Mouse (Mus musculus) bone marrow, adult 2 months (tissue): ENCODE measurements around the gene Klhl36. TPM values are rescaled to one million over a fixed set of nuclear protein-coding genes. Genes with fewer than 3 reads are reported as not detected.
A peak's percentile ranks its signal among the peaks of the same experiment; 100 is the strongest.
"Not testable (repeated sequence)": the region's sequence is repeated elsewhere in the genome, so short reads cannot be mapped to it uniquely, and the experiment has no call there.

ENCODE experiments used
- H3K27ac ChIP-seq: fragments of 200-500 bp; 2 replicates; pipeline ENCODE4 v1.5.1; 2012; ENCODE audit warnings: low read depth, mild to moderate bottlenecking, control low read depth, inconsistent platforms, low read length; ENCODE audit not compliant: control insufficient read depth, poor library complexity, insufficient read depth
- H3K4me1 ChIP-seq: fragments of 200-500 bp; 2 replicates; pipeline ENCODE4 v1.6.1; 2011; ENCODE audit warnings: low read length; ENCODE audit not compliant: control insufficient read depth, insufficient read depth
- H3K4me3 ChIP-seq: fragments of 200-500 bp; replicated peaks from 2 replicates; pipeline ENCODE3; 2011; ENCODE audit warnings: mild to moderate bottlenecking, low read depth, low read length, control low read depth; ENCODE audit not compliant: control insufficient read depth
- CTCF ChIP-seq: fragments of 200-500 bp; IDR thresholded peaks from 2 replicates; pipeline ENCODE4 v1.5.1; 2011; ENCODE audit warnings: low read length, control low read depth; ENCODE audit not compliant: control insufficient read depth, insufficient read depth
- POLR2A ChIP-seq: fragments of 200-500 bp; IDR thresholded peaks from 2 replicates; pipeline ENCODE4 v1.6.1; 2011; ENCODE audit warnings: low read depth, mild to moderate bottlenecking, control low read depth, low read length, borderline replicate concordance; ENCODE audit not compliant: control insufficient read depth
- WGBS: fragments of 180-500 bp; shearing (Covaris S2); methylation state at CpG from one replicate; pipeline ENCODE4 v1.1.7; 2018; 5-methylcytosine and 5-hydroxymethylcytosine counted together
- polyA plus RNA-seq: library from polyadenylated mRNA; stranded (reverse); fragments of >200 nt; gene quantifications from 2 replicates; pipeline ENCODE4 v1.2.4, GENCODE M21; 2011; ENCODE audit warnings: low replicate concordance; ENCODE audit not compliant: missing spikeins, insufficient read depth, insufficient read length

Klhl36 gene
- polyA plus RNA-seq, 1 experiment: 4.8 TPM

DNA sequence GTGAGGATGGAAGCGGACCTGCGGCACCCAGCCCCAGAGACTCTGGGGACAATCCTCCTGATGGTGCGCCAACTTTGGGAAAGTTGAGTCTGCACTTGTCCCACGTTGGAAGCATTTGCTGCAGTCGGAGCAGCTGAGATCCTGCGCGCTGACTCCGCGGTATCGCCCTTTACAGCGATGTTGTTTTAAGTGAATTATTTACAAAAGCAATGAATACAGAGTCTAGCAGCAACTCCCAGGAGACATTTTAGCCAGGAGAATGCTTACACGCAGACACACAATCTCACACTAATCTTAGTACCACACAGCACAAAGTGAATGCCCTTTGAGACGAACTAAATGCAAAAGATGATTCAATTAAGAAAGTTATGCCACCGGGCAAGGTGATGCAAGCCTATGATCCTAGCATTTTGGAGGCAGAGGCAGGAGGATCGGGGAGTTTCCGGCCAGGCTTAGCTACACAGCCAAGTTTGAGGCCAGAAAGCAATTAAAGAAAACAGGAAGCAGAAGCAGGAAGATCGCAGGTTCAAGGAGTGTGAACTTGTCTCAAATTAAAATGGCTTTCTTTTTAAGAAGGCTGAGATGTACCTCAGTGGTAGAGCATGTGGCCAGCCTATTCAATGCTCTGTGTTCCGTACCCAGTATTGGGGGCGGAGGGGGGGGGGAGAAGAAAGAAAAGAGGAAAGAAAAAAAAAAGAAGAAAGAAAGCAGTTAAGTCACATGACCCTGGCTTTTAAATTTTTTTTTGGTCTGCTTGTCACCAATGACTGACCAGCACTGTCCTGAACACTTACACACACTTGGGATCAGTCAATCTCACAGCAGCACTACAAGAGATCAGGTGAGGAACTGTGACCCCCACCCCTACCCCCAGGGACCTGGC is 23.7 kb upstream of the Klhl36 start:
- 28% methylated on average over 19 of the region's 19 CpGs for WGBS
- TF ChIP-seq POLR2A (no peak), CTCF (no peak)
- Histone ChIP-seq H3K4me3 (peak overlapping the region; percentile 95), H3K4me1 (peaks cover 18% of the 10 kb centered on the region), H3K27ac (peak overlapping the region; percentile 88)

DNA sequence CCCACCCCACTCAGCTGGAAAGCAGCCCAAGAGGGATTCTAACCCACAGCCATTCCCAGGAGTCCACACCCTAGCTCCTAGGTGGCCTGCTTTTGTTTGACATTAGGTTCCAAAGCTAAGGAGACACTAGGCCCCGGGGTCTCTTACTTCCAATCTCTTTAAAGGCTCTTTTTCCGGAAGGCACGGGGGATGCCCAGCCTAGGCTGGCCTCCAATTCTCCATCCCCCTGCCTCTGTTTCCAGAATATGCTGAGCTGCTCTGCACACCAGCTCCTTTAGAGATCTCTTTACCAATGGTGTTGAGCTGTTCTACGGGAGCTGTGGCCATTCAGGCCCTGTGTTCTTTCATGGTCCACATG is 23.1 kb upstream of the Klhl36 start:
- WGBS: 61% methylated on average over 4 of the region's 4 CpGs
- Histone ChIP-seq H3K4me1 (peaks cover 13% of the 10 kb centered on the region), H3K27ac (peak overlapping the region; percentile 88), H3K4me3 (peak overlapping the region; percentile 95)
- TF ChIP-seq CTCF (no peak), POLR2A (no peak)

DNA sequence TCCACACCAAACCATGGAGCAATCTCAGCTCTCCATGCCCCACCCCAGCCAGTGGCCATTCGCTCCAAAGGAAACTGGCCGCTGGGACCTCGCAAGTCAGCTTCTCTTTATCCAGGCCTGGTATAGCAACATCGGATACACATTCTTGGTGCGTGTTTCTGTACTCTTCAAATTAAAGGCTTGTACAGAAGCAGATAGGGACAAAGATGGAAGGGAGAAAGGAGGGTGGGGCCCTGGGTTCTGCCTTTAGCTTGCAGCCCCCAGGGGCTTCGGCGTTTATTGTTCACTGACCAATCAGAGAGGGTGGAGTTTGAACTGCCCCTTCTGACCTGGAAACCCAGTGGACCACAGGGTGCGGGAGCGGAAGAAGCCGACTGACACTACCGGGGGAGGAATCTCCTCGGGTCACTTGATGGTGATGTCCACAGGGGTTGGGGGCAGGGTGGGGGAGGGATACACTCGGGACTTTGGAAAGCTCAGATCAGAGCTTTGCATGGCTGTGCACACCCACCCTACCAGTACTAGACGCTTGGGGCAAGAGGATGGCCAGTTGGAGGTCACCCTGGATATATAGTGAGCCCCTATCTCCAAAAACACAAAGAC is 22.5 kb upstream of the Klhl36 start:
- TF ChIP-seq CTCF (no peak), POLR2A (no peak)
- H3K27ac ChIP-seq: peak overlapping the region; percentile 88
- H3K4me1 ChIP-seq: peaks cover 12% of the 10 kb centered on the region
- WGBS: 17% methylated on average over 14 of the region's 14 CpGs
- peak overlapping the region; percentile 95 for H3K4me3 ChIP-seq

DNA sequence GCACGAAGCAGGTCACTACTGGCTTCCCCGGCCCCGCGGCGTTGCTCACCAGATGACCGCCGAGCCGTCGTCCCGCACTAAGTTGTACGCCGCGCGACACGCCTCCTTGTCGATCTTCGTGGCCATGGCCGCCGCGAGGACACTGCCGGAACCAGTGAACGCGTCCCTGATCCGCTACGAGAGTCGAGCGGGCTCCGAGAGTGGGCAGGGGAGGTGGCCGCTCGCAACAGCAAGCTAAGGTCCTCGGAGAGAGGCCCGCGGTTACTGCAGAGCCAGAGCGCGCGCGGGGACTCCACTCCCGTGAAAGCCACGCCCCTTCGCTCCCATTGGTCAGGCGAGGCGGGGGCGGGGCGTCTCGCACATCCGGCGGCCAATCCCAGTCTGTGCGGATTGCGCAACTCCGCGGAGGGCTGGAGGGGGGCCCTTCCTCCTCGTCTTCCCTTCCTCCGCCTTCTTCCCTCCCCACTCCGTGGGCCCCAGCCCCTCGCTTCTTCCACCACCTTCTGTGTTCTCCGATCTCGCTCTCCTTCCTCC is 21.7 kb upstream of the Klhl36 start, which contains the start of gene Cotl1:
Gene Cotl1 (minus strand): TSS at position 270 of the 534 bp plus-strand sequence.
- H3K4me1 ChIP-seq: peaks cover 12% of the 10 kb centered on the region
- peak within 1 kb of the TSS; percentile 88 for H3K27ac ChIP-seq
- H3K4me3 ChIP-seq: peak within 1 kb of the TSS; percentile 95
- TF ChIP-seq POLR2A (peak; percentile 99), CTCF (no peak)
- WGBS: 0% methylated on average over 57 of the region's 57 CpGs

DNA sequence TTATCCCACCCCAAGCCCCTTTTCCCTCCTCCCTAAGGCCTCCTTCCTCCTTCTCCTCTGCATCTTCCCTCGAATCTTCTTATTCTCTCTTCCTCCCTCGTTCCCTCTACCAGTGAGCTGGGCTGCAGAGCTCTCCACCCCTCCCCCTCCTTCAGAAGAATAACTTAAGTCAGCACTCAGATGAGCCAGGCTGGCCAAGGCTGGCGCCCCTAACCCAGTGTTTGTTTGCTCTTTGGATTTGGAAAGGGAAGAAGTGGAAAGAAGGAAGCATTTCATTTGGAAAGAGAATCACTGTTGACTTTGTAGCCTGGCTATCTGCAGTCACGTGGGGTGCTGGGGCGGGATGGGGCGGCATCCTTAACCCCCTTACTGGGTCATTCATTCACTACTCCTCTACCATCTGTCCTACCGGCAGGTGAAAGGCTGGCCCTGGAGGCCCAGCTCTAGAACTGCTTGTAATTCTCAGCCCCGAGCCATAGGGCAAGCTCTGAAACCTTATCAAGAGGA is 21.1 kb upstream of the Klhl36 start:
- Histone ChIP-seq H3K27ac (peak overlapping the region; percentile 65), H3K4me1 (peaks cover 12% of the 10 kb centered on the region), H3K4me3 (peak overlapping the region; percentile 69)
- WGBS: 51% methylated on average over 8 of the region's 8 CpGs
- TF ChIP-seq POLR2A (no peak), CTCF (no peak)

DNA sequence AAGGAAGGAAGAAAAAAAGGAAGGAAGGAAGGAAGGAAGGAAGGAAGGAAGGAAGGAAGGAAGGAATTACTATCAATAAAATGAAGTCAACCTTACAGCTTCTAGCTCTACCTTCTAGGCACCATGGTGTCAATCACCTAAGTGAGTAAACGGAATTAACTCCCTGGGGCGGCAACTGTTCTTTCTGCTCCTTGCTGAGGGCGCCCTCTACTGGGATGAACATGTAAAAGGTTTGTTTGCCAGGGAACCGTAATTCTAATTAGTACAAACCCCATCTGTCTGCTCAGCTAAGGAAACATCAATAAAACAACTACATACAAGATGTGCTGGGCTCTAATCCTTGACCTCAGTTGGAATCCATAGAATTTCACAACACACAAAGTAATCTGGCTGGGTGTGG is 18.6 kb upstream of the Klhl36 start:
- TF ChIP-seq CTCF (peak; percentile 80), POLR2A (no peak)
- 0% methylated on average over 4 of the region's 4 CpGs for WGBS
- H3K27ac ChIP-seq: no peak overlapping the region

DNA sequence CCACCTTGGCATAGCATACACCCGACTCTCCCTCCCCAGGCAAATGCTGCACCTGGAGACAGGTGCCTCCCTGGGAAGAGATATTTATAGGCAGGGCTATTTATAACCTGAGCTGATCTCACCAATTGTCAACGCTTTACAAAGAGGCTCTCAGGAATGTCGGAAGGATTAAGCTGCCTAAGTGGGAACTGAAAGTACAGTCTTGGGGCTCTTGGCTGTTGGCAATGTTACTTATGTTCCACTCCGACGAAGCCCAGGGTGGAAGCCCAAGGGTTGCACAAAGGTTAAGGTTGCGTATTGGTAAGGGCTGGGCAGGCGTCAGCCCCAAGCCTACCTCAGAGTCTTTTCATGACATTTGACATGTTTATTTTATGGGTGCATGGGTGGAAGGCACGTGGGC is 17.5 kb upstream of the Klhl36 start:
- 45% methylated on average over 8 of the region's 8 CpGs for WGBS

More for the DNA sequence above, 18.6 kb upstream of the Klhl36 start:
- peaks cover 5% of the 10 kb centered on the region; the same call in 1 of the 2 replicates for H3K4me1 ChIP-seq
- H3K4me3 ChIP-seq: no peak overlapping the region

DNA sequence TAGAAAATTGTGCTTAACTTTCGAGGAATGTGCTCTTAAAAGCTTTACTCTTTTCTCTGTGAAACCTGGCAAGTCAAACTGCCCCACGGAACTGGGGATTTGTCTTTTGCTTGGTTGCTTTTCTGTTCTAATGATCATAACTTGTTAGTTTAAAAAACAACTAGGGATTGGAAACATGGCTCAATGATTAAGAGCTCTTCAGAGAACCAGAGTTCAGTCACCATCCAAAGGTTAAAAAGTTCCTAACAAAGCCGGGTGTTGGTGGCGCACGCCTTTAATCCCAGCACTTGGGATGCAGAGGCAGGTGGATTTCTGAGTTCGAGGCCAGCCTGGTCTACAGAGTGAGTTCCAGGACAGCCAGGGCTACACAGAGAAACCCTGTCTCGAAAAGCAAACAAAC is 16.3 kb upstream of the Klhl36 start:
- H3K27ac ChIP-seq, H3K4me1 ChIP-seq, H3K4me3 ChIP-seq: not testable (repeated sequence)
- WGBS: 83% methylated on average over 7 of the region's 7 CpGs

More for the DNA sequence above, 17.5 kb upstream of the Klhl36 start:
- H3K27ac ChIP-seq: no peak overlapping the region
- TF ChIP-seq POLR2A: no peak
- no peak for TF ChIP-seq CTCF
- H3K4me3 ChIP-seq: no peak overlapping the region
- peaks cover 5% of the 10 kb centered on the region; the same call in 1 of the 2 replicates for H3K4me1 ChIP-seq

DNA sequence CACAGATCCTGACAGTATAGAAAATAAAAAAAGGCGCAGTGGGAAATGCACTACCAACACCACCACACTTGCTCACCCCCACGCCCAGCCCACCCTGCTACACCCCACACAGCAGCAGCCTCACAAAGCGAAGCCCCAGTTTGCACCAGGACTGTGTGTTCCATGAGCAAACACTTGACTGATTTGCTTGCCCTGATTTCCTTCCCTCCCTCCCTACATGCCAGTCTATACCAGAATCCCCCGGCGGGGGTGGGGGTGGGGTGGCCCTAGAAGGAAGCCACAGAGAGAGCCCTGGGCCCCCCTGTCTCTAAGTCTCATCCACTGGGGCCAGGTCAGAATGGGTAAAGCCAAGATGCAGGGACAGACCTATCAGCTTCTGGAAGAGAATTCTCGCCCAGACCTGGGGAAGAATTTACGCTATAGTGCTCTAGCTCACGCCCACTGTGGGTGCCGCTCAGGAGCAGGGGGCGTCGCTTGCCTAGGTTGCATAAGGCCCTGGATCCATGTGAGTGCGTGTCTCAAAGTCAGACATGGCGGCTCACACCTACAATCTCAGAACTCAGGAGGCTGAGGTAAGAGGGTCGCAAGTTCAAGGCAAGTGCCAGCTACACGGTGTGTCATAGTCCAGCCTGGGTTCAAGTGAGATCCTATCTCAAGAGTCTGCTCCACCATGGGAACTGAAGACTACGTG is 14.7 kb upstream of the Klhl36 start:
- H3K27ac ChIP-seq: no peak overlapping the region
- no peak overlapping the region for H3K4me3 ChIP-seq
- H3K4me1 ChIP-seq: peaks cover 2% of the 10 kb centered on the region; the same call in 1 of the 2 replicates
- TF ChIP-seq POLR2A (no peak), CTCF (no peak)
- 70% methylated on average over 16 of the region's 16 CpGs for WGBS
